Mouse (Mus musculus): ENCODE results near the gene Cnnm2.

DNA sequence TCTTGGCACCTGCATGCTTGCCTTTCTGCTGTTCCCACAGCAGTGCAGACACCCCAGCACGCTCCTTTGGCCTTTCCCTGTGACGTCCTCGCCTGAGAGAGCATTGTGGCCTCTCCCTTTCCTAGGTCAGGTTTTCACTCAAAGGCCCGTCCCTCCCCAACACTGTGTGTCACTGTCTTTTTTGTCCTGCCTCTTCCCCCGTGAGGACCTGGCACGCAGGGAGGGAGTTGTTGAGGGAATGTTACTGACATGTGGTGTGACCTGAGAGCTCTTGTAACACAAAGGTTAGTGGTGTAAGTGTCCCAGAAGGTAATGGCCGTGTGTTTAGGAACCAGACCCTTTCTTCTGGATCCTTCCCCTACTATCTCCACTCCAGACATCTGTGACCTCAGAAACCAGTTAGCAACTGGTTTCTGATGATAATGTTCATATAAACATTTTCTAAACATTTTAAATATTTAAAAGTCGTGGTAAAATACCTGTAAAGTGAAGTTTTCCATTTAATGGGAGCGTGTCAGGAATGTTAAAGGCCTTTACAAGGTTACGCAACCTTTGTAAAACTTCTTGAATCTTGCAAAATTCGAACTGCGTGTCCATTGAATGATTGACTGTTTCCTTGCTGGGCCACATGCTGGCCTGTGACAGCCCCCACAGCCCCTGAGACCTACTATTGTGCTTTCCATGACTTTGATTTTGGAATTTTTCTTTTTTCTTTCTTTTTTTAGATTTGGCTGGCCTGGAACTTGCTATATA lies 16.7 kb downstream of the Cnnm2 start:
- TF ChIP-seq POLR2AphosphoS5 (IDR thresholded peaks at IDR 0.05; ENCODE audit: insufficient replicate concordance, low read depth, low read length), result no peak
- no peak for TF ChIP-seq CTCF (IDR thresholded peaks at IDR 0.05; ENCODE audit: low read depth, low read length)
- TF ChIP-seq GATA1 (IDR thresholded peaks at IDR 0.05; ENCODE audit: borderline replicate concordance, low read length), result no peak
